Mouse (Mus musculus) lung, embryonic 14.5 days (tissue): ENCODE results near the gene Gjb2. TPM values are rescaled to one million over a fixed set of nuclear protein-coding genes. Genes with fewer than 3 reads are reported as not detected.

Experiments
- ATAC-seq: fragments of 200-750 bp; cut with Nextera tagmentation; 2 replicates; pipeline ENCODE4 v1.8.0; 2017; ENCODE audit warnings: mild to moderate bottlenecking, moderate TSS enrichment, moderate library complexity; ENCODE audit not compliant: insufficient read depth
- DNase-seq: peaks from one replicate; pipeline ENCODE4 v3.0.0-alpha.2; 2015
- H3K27ac ChIP-seq: fragments of 300-500 bp; sonication (generic); 2 replicates; pipeline ENCODE4 v1.5.1; 2014; ENCODE audit warnings: low read depth, mild to moderate bottlenecking, moderate library complexity
- H3K27me3 ChIP-seq: fragments of 300-500 bp; sonication (generic); 2 replicates; pipeline ENCODE4 v1.6.1; 2014; ENCODE audit warnings: low read length, control low read depth; ENCODE audit not compliant: insufficient read depth
- H3K36me3 ChIP-seq: fragments of 300-500 bp; sonication (generic); 2 replicates; pipeline ENCODE4 v1.6.1; 2014; ENCODE audit warnings: control low read depth; ENCODE audit not compliant: insufficient read depth
- H3K4me1 ChIP-seq: fragments of 300-500 bp; sonication (generic); 2 replicates; pipeline ENCODE4 v1.6.1; 2014; ENCODE audit warnings: antibody characterized with exemption, control low read depth; ENCODE audit not compliant: insufficient read depth
- H3K4me2 ChIP-seq: fragments of 300-500 bp; sonication (generic); 2 replicates; pipeline ENCODE4 v1.6.1; 2014; ENCODE audit warnings: mild to moderate bottlenecking
- H3K4me3 ChIP-seq: fragments of 300-500 bp; sonication (generic); 2 replicates; pipeline ENCODE4 v1.5.1; 2014; ENCODE audit warnings: low read depth, low read length
- H3K9ac ChIP-seq: fragments of 300-500 bp; sonication (generic); 2 replicates; pipeline ENCODE4 v1.6.1; 2014
- H3K9me3 ChIP-seq: fragments of 300-500 bp; sonication (generic); 2 replicates; pipeline ENCODE4 v1.6.1; 2016; ENCODE audit warnings: low read depth, low read length, control low read depth
- CTCF ChIP-seq: IDR thresholded peaks from 2 replicates; pipeline ENCODE4 v1.5.1; 2016; ENCODE audit warnings: antibody characterized with exemption, low read depth
- WGBS: fragments of 180-500 bp; shearing (Covaris S2); extraction: QIAGEN DNeasy Blood & Tissue Kit; methylation state at CpG from one replicate; pipeline ENCODE4 v1.1.7; 2014; 5-methylcytosine and 5-hydroxymethylcytosine counted together
- polyA plus RNA-seq: library from polyadenylated mRNA; unstranded; fragments of >200 nt; fragmentation: Nextera tagmentation; extraction: Ambion mirVana; gene quantifications from 2 replicates; pipeline ENCODE4 v1.2.1, GENCODE M21; 2014

The Gjb2 gene
- polyA plus RNA-seq, 1 experiment from 2014 or later: 0.24 TPM

DNA sequence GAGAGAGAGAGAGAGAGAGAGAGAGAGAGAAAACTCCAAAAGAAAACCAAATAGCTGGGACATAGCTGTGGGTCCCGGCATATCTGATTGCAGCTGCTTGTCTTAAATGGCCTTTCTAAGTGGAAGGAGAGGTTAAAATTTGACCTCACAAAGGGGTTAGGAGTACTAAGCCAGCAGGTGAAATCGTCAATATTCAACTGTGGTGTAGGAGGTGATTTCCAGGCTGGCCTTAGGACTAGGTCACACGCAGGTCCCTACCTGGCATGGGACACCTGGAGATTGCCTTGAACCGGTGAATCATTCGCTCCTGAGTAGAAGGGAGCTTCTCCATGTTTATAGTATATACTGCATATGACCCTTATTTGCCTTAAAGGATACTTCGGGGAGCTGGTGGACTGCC, 1.4 kb downstream of the Gjb2 start:
- DNase-seq: no peak
- Histone ChIP-seq H3K9me3 (no peaks in the 10 kb centered on the region), H3K27me3 (peaks cover 68% of the 10 kb centered on the region), H3K4me1 (no peaks in the 10 kb centered on the region), H3K4me2 (no peak overlapping the region), H3K9ac (no peak overlapping the region), H3K27ac (no peak overlapping the region), H3K4me3 (no peak overlapping the region), H3K36me3 (no peaks in the 10 kb centered on the region)
- no peak for TF ChIP-seq CTCF
- 48% methylated on average over 6 of the region's 6 CpGs for WGBS
- ATAC-seq: no peak

DNA sequence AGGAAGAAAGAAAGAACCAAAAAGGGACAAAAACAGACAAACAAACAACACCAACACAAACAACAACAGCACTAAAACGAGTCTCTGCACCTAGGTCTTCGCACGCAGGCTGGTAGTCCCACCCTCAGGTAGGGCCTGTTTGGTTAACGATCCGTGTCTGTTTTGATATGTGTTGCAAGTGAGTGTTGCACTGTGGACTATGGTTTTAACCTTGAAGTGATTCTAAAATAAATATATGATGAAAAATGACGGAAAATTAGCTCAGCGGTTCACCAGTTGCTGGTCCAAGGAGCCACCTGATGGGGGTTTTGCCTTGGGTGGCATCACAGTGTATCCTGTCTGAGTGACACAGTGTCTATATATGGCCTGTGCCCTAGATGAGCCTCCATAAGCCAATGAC, 2.9 kb downstream of the Gjb2 start:
- H3K4me2 ChIP-seq: no peak overlapping the region
- DNase-seq (no peak), ATAC-seq (no peak)
- peaks cover 54% of the 10 kb centered on the region for H3K27me3 ChIP-seq
- no peak overlapping the region for H3K4me3 ChIP-seq
- no peak for TF ChIP-seq CTCF
- H3K9me3 ChIP-seq: no peaks in the 10 kb centered on the region
- 64% methylated on average over 7 of the region's 7 CpGs for WGBS
- no peaks in the 10 kb centered on the region for H3K4me1 ChIP-seq
- H3K36me3 ChIP-seq: no peaks in the 10 kb centered on the region
- H3K27ac ChIP-seq: no peak overlapping the region
- no peak overlapping the region for H3K9ac ChIP-seq

- Histone ChIP-seq H3K36me3 (no peaks in the 10 kb centered on the region), H3K9me3 (no peaks in the 10 kb centered on the region), H3K4me2 (no peak overlapping the region), H3K9ac (no peak overlapping the region), H3K4me3 (no peak overlapping the region), H3K4me1 (no peaks in the 10 kb centered on the region), H3K27me3 (0 out of 2 replicates have a peak, but pooled peaks cover 3% of the 10 kb centered on the region), H3K27ac (no peak overlapping the region)
- ATAC-seq: no peak
- 68% methylated on average over 4 of the region's 4 CpGs for WGBS
- no peak for TF ChIP-seq CTCF
- no peak for DNase-seq
Observed at GRCm38 (mm10) chr14:57095855-57096254, 8.6 kb downstream of the Gjb2 start.

GRCm38 (mm10) chr14:57093029-57093428, 11.5 kb downstream of the Gjb2 start:
- ATAC-seq (no peak), DNase-seq (peak; percentile 67)
- peak; percentile 69 for TF ChIP-seq CTCF
- H3K27ac ChIP-seq: no peak overlapping the region
- no peak overlapping the region for H3K9ac ChIP-seq
- H3K36me3 ChIP-seq: no peaks in the 10 kb centered on the region
- H3K4me3 ChIP-seq: no peak overlapping the region
- H3K4me2 ChIP-seq: no peak overlapping the region
- no peaks in the 10 kb centered on the region for H3K9me3 ChIP-seq
- WGBS: 6% methylated on average over 8 of the region's 8 CpGs
- no peaks in the 10 kb centered on the region for H3K4me1 ChIP-seq
- no peaks in the 10 kb centered on the region for H3K27me3 ChIP-seq

DNA sequence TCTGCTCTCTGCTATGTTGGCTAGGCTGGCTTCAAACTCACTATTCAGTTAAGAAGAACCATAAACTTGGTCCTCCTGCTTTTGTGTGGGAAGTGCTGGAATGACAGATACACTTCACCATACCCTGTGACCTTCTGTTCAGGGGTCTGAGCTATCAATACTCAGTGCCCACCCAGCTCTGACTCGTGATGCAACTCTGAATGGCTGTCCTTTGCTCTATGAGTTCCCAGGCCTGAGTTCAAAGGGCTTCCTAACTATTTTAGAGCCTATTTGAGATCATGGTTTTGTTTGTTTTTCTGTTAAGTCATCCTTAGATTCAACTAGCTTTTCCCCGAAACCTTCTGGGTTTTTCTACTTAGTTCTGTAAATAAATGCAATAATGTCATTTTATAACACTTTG, 14.5 kb downstream of the Gjb2 start:
- Histone ChIP-seq H3K9ac (no peak overlapping the region), H3K36me3 (no peaks in the 10 kb centered on the region), H3K27ac (no peak overlapping the region), H3K4me2 (no peak overlapping the region), H3K4me3 (no peak overlapping the region), H3K27me3 (no peaks in the 10 kb centered on the region), H3K4me1 (no peaks in the 10 kb centered on the region), H3K9me3 (no peaks in the 10 kb centered on the region)
- WGBS: 26% methylated on average over 2 of the region's 2 CpGs
- DNase-seq (no peak), ATAC-seq (no peak)
- TF ChIP-seq CTCF: no peak

- TF ChIP-seq CTCF: no peak
- Histone ChIP-seq H3K4me3 (no peak overlapping the region), H3K36me3 (no peaks in the 10 kb centered on the region), H3K4me2 (no peak overlapping the region), H3K9me3 (no peaks in the 10 kb centered on the region), H3K27ac (no peak overlapping the region), H3K4me1 (no peaks in the 10 kb centered on the region; the same call in 1 of the 2 replicates), H3K9ac (no peak overlapping the region), H3K27me3 (no peaks in the 10 kb centered on the region)
- ATAC-seq (no peak), DNase-seq (no peak)
- WGBS: 81% methylated on average over 7 of the region's 7 CpGs
Observed at GRCm38 (mm10) chr14:57089107-57089506, 15.4 kb downstream of the Gjb2 start.

DNA sequence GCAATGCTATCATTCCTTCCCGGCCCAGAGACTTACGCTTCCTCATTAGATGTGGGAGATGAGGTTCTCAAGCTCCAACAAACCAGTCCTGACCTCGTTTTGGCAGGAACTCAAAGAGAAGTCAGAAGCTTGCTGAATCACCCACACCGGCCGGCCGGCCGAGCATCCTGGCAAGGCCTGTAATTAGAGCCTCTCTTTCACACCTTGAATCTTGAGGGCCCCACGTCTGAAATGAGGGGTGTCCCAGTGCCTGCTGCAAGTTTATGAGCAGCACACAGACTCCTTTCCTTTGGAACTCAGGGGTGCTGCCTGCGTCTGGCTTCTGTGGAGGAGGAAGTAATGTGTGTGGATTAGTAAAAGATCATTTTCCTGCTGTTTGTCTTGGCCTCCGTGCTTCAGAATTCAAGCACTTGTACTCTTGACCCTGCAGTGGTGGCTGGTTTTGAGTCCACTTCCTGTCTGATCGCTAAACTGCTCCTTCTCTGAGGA, 20.3 kb downstream of the Gjb2 start:
- Histone ChIP-seq H3K9ac (no peak overlapping the region), H3K27ac (peak overlapping the region; percentile 10; the same call in 1 of the 2 replicates), H3K36me3 (no peaks in the 10 kb centered on the region), H3K4me2 (peak overlapping the region; percentile 2; the same call in 1 of the 2 replicates), H3K27me3 (no peaks in the 10 kb centered on the region), H3K9me3 (no peaks in the 10 kb centered on the region), H3K4me3 (no peak overlapping the region), H3K4me1 (no peaks in the 10 kb centered on the region; the same call in 1 of the 2 replicates)
- WGBS: 8% methylated on average over 11 of the region's 11 CpGs
- peak; percentile 47 for ATAC-seq
- peak; percentile 65 for DNase-seq
- no peak for TF ChIP-seq CTCF

DNA sequence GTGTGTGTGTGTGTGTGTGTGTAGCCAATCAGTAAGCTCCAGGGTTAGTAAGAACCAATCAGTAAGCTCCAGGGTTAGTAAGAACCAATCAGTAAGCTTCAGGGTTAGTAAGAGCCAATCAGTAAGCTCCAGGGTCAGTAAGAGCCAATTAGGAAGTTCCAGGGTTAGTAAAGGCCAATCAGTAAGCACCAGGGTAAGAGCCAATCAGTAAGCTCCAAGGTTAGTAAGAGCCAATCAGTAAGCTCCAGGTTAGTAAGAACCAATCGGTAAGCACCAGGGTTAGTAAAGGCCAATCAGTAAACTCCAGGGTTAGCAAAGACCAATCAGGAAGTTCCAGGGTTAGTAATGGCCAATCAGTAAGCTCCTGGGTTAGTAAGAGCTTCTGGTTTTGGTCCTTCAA, 21.6 kb downstream of the Gjb2 start:
- H3K4me3 ChIP-seq: no peak overlapping the region
- H3K27ac ChIP-seq: no peak overlapping the region
- H3K9ac ChIP-seq: no peak overlapping the region
- ATAC-seq: no peak
- no peaks in the 10 kb centered on the region for H3K27me3 ChIP-seq
- no peaks in the 10 kb centered on the region for H3K9me3 ChIP-seq
- H3K4me2 ChIP-seq: no peak overlapping the region
- WGBS: 97% methylated on average over 1 of the region's 1 CpGs
- H3K36me3 ChIP-seq: no peaks in the 10 kb centered on the region
- H3K4me1 ChIP-seq: no peaks in the 10 kb centered on the region; the same call in 1 of the 2 replicates
- no peak for TF ChIP-seq CTCF
- no peak for DNase-seq
